Mouse (Mus musculus): Measurements from ENCODE around the gene Cbx2.

Cbx2 gene

GRCm38 (mm10) chr11:119057291-119057690, 34.5 kb downstream of the Cbx2 start:
- in situ Hi-C loops (cut with MboI, MseI), result no loop called here

DNA sequence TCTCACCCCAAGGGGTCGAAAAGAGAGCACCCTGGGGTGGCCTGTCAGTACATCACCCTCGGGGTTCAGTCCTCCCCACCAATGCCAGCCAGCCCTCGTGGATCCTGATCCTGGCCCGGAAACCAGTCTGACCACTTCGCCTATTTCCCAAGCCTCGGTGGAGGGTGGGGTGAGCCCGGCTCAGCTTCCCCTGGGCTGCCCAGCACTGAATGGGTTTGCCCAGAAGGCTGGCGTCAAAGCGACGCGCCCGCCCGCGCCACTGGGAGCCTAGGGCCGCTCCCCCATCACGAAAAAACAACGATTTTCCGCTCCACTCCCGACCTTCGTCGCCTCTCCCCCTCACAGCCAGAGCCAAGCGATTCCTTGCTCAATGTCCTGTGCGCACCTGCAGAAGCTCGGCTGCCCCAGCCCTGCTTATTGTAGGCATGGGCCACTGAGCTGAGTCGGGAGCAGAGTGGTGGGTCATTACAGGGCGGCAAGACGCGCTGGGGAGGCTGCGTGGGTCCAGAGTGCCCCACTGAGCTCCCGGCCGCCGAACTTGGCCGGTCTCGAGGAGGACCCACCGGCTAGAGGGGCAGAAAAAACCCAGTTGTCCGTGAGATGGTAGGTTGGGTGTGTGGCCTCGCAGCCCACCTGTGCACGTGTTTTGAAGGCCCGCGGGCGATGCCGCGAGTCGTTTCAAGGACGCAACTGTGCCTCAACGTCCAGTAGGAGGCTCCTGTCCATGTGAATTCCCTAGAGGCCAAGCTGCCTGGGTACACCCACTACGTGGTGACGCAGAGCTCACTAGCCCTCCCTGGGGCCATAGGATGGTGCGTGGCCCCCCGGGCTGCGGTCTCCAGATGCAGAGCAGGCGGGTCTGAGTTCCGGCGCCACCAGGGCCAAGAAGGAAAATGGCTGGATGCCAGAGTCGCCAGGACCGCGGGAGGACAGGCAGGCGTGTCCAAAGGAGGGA, 35.6 kb downstream of the Cbx2 start:
- in situ Hi-C loops (cut with MboI, MseI), result no loop called here

- in situ Hi-C loops (cut with MboI, MseI), result no loop called here
These were observed 36.5 kb downstream of the Cbx2 start for GRCm38 (mm10) chr11:119059256-119059655.

GRCm38 (mm10) chr11:119066841-119067240, 44.1 kb downstream of the Cbx2 start:
- in situ Hi-C loops (cut with MboI, MseI), result no loop called here

- in situ Hi-C loops (cut with MboI, MseI), result no loop called here
These were observed 49.5 kb downstream of the Cbx2 start for GRCm38 (mm10) chr11:119072239-119072638.

DNA sequence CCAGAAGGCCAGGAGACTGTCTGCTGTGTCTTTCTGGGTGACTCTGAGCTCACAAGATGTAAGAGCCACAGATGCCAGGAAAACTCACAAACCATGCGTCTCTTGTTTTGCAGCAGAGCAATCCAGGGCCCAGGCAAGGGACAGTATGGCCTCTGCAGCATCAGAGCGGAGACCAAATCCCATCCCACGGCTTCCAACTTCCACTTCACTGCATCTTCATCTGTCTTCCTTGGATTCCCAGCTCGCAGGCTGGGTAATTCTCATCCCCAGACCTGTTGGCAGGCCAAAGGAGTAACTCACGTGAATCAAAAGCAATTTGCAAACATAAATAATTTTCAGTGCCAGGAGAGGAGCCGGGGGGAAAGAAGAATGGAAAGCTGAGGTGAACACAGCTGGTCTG, 50.2 kb downstream of the Cbx2 start:
- in situ Hi-C loops (cut with MboI, MseI), result no loop called here

- in situ Hi-C loops (cut with MboI, MseI), result no loop called here
These were observed 51.2 kb downstream of the Cbx2 start for GRCm38 (mm10) chr11:119073876-119074433.

GRCm38 (mm10) chr11:119075805-119076204, 53.0 kb downstream of the Cbx2 start:
- in situ Hi-C loops (cut with MboI, MseI), result no loop called here

DNA sequence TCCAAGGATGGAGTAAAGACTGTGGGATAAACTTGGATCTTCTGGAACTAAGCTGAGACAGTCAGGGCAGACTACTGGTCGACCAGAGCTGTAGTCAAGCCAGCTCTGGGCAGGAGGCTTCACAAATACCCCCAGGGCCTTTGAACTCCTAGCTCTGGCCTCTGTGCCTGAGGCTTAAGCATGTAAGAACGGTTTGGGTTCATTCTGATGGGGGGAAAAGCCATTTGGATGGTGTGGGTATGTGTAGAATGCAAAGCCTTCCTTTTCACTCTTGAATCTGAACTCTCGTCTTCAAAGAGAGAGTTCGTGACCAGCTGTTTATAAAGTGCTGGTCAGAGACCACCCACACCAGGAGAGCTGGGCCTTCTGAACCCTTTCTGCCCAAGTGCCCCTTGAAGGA, 55.0 kb downstream of the Cbx2 start:
- in situ Hi-C loops (cut with MboI, MseI), result no loop called here

DNA sequence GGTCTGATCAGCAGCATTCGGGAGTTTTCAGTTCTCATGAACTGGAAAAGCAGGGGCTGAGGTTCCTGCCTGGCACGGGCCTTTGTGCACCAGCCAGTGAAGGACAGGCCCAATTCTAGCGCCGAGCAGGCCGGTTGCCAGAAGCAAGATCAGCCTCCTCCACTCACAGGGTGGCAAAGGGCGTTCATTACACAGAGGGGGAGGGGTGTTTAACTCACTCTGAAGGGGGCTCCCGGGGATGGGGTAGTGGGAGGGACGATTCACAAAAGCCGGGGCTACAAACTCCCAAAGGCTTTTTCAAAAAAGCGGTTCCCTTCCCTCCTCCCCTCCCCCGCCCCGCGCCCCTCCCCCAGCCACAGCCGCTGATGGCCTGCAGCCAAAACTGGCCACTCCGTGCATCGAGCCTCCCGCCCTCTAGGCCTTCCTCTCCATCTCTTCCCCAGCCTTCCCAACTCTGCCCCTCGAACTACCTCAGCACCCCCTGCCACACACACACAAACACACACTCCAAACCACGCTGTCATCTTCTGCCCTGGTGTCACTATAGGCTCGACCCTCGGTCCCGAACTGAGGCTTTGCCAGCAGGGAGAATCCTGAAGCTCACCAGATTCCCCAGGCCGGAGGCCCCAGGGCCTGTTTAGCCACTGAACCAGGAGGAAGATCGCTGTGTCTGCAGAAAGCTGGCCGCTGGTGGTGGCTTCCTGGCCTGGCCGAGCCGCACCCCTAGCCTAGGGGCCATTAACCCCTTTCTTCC, 56.1 kb downstream of the Cbx2 start:
- in situ Hi-C loops (cut with MboI, MseI), result no loop called here

DNA sequence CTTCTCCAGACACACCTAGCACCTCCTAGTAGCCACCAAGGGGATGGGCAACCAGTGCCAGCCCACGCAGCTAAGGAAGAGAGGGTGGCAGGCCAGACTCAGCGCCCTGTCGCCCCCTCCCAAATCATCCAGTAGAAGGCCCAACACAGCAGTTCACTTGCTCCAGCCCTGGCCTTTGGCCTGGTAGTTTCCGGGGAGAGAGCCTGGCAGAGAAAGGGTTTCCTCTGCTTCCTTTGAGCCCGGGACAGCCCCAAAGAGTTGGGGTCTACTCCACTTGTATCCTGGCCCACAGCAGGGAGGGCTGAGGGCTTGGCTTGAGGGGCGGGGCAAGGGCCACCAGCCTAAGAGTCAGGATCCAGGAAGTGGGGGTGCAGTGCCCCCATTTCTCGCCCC, 56.7 kb downstream of the Cbx2 start:
- in situ Hi-C loops (cut with MboI, MseI), result no loop called here

GRCm38 (mm10) chr11:119080461-119081147, 57.8 kb downstream of the Cbx2 start:
- in situ Hi-C loops (cut with MboI, MseI), result no loop called here

All from T-helper 1 cell (primary cell).